Mouse (Mus musculus) adipocyte (in vitro differentiated cells): ENCODE data around the gene Klrb1.
A peak's percentile ranks its signal among the peaks of the same experiment; 100 is the strongest.
"Not testable (repeated sequence)": the region's sequence is repeated elsewhere in the genome, so short reads cannot be mapped to it uniquely, and the experiment has no call there.

ENCODE experiments used
- DNase-seq: peaks from one replicate; pipeline ENCODE4 v3.0.0-alpha.2; 2016; ENCODE audit warnings: low spot score

Klrb1 gene

GRCm38 (mm10) chr6:128722959-128723358 is at the start of gene Klrb1:
TSS of gene Klrb1 (minus strand) at chr6:128723059.
- no peak for DNase-seq

- DNase-seq, result no peak
Measured at GRCm38 (mm10) chr6:128769481-128770253, 46.8 kb upstream of the Klrb1 start.

- no peak for DNase-seq
Measured at GRCm38 (mm10) chr6:128768047-128768446, 45.2 kb upstream of the Klrb1 start.

- not testable (repeated sequence) for DNase-seq
Measured at GRCm38 (mm10) chr6:128766486-128767254, 43.8 kb upstream of the Klrb1 start.

GRCm38 (mm10) chr6:128765211-128765610 is 42.4 kb upstream of the Klrb1 start:
- no peak for DNase-seq

- DNase-seq, result no peak
Measured at GRCm38 (mm10) chr6:128764598-128764997, 41.7 kb upstream of the Klrb1 start.

- DNase-seq, result peak; percentile 96
Measured at GRCm38 (mm10) chr6:128763736-128764523, 41.1 kb upstream of the Klrb1 start.

- DNase-seq, result not testable (repeated sequence)
Measured at GRCm38 (mm10) chr6:128762892-128763670, 40.2 kb upstream of the Klrb1 start.

GRCm38 (mm10) chr6:128761144-128761540 is 38.3 kb upstream of the Klrb1 start:
- no peak for DNase-seq

GRCm38 (mm10) chr6:128760416-128761143 is 37.7 kb upstream of the Klrb1 start:
- peak; percentile 90 for DNase-seq

GRCm38 (mm10) chr6:128760016-128760415 is 37.2 kb upstream of the Klrb1 start:
- peak; percentile 84 for DNase-seq

GRCm38 (mm10) chr6:128759221-128759950 is 36.5 kb upstream of the Klrb1 start:
- no peak for DNase-seq

GRCm38 (mm10) chr6:128755402-128755763 is 32.5 kb upstream of the Klrb1 start:
- not testable (repeated sequence) for DNase-seq

- DNase-seq, result not testable (repeated sequence)
Measured at GRCm38 (mm10) chr6:128754748-128755401, 32.0 kb upstream of the Klrb1 start.

GRCm38 (mm10) chr6:128754265-128754664 is 31.4 kb upstream of the Klrb1 start:
- DNase-seq, result not testable (repeated sequence)

GRCm38 (mm10) chr6:128753610-128754224 is 30.9 kb upstream of the Klrb1 start:
- peak; percentile 71 for DNase-seq

GRCm38 (mm10) chr6:128747006-128747405 is 24.1 kb upstream of the Klrb1 start:
- not testable (repeated sequence) for DNase-seq

- no peak for DNase-seq
Measured at GRCm38 (mm10) chr6:128737445-128737844, 14.6 kb upstream of the Klrb1 start.

- no peak for DNase-seq
Measured at GRCm38 (mm10) chr6:128736100-128736499, 13.2 kb upstream of the Klrb1 start.
